Mouse (Mus musculus): ENCODE data around the gene Pmfbp1.

Gene Pmfbp1

DNA sequence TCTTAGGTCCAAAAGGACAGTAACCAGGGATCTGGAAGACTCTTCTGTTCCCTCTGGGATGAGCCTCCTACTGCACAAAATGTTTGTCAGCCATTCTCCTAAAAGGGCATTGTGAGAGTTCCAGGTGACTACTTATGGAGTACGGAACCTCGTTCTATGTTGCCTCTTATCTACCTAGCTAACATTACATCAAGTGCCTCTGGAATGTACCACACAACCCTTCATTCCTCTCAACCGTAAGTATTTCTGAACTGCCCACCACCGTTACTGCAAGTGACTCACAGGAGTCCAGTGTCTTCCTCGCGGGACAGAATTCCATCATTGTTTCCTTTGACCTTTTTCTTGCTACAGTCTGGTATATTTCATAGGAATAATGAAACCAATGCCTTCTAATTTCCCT lies 1.0 kb upstream of the Pmfbp1 start:
- in situ Hi-C loops (cut with MboI; ENCODE audit: low pct_unique_long_range_greater_than_20kb in 1 of 2, low sequenced_read_pairs in 2 of 2, unreplicated experiment in 1 of 2), result no loop called here

DNA sequence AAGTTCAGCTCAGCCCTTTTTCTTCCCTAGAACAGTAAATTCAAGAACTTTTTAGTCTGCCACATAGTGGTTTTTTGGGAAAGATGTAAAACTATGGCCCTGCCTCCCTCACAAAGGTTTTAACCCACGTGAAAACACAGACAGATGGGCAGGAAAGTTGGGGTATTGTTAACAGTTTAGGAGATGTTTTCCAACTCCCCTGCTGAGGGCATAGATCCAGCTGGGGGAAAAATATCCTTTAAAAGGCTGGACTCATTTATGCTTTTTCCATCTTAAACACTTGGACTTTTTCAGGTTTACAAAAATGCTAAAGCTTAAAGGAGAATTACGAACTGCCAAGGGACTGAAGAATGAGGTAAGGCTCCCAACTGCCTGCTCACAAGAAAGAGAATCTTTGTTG lies 774 bp downstream of the Pmfbp1 start:
- in situ Hi-C loops (cut with MboI; ENCODE audit: low pct_unique_long_range_greater_than_20kb in 1 of 2, low sequenced_read_pairs in 2 of 2, unreplicated experiment in 1 of 2), result no loop called here

DNA sequence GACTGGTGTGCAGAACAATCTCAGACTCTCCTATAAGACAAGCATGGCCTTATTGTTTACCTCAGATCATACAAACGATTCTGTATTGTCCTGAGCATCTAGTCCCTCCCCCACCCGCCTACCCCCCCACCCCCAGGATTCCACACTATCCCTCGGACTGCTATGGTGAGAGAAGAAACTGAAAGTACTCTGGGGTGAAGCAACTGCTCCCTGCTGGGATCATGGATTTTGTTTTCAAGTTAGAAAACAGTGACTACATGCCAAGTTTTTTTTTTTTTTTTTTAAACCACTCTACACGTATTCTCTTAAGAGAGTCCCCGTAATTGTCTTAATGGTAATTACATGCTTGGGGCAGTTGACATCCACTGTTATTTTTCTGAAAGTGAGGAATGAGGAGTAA lies 3.6 kb downstream of the Pmfbp1 start:
- in situ Hi-C loops (cut with MboI; ENCODE audit: low pct_unique_long_range_greater_than_20kb in 1 of 2, low sequenced_read_pairs in 2 of 2, unreplicated experiment in 1 of 2), result no loop called here

DNA sequence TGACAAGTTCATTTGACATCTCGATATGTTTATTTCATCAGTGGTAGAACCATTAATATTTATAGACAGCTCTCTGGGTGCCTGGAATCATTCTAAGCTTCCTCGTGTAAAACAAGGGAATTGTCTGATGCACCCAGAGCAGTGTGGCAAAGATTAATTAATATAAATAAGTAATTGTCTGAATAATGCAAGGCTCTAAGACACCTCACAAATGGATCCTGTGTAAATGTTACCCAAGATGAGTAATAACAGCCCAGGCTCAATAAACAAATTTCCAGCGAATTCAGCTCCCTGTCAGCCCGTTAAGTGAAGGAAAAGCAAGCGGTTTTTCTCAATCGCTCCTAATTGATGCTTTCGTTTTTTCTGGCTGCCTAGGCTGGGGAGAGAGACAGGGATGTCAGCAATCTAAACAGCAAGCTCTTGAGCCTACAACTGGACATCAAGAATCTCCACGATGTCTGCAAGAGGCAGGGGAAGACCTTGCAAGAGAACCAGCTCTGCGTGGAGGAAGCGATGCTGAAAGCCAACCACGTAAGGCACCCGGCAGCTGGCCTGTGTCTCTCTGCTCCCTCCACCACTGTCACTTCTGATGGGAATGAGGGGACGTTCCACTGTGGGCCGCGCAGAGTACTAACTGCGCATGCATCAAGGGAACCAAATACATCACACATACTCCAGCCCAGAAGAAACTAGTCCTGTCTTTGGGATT lies 5.3 kb downstream of the Pmfbp1 start:
- in situ Hi-C loops (cut with MboI; ENCODE audit: low pct_unique_long_range_greater_than_20kb in 1 of 2, low sequenced_read_pairs in 2 of 2, unreplicated experiment in 1 of 2), result no loop called here

DNA sequence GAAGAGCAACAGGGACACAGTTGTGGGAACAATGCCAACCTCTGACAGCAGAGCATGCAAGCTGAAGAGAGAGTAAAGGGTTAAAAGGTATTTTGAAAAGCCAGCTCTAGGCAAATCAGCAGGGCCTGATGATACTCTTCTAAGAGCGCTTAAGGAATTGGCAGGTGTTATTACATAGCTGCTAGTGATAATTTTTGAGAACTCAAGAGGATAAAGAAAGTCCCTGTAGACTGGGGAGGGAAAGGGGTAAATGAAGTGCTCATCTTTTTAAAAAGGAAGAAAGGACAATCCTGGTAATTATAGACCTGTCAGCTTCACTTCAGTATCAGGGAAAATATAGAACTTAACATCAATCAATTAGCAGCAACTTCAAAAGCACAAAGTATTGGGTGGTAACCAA lies 9.7 kb downstream of the Pmfbp1 start:
- in situ Hi-C loops (cut with MboI; ENCODE audit: low pct_unique_long_range_greater_than_20kb in 1 of 2, low sequenced_read_pairs in 2 of 2, unreplicated experiment in 1 of 2), result no loop called here

DNA sequence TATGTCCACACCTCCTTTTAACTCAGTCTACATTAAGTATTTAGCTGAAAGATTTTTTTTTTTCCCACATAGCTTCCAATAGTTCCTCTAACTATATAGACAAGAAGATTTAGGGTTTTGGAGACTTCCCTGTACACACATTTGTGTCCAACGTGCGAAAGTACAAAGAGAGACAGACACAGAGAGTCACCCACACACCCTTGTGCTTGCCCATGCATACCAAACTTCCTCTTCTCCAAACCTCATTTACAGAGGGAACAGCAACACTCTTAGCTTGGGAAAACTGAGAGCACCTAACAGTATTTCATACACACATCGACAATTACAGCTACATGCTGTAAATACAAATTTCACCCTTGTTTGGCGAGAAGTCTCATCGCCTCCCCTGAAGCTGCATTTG lies 11.7 kb downstream of the Pmfbp1 start:
- in situ Hi-C loops (cut with MboI; ENCODE audit: low pct_unique_long_range_greater_than_20kb in 1 of 2, low sequenced_read_pairs in 2 of 2, unreplicated experiment in 1 of 2), result no loop called here

DNA sequence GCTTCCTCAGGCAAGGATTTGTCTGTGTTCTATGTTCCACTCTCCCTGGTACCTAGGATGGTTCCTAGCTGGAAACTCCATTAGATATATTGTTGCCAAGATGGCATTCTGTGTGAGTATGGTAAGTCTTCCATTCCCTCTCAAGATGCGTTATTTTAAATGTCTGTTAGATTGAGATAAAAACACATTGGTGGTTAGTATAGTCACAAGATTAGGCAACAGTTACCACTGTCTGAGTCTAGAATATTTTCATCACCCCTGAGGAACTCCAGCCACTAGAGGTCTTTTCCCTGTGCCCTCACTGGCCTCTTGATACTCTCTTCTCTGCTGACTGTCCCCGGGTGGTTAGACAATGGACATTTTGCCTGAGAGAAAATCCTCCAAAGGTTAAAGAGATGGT lies 30.2 kb downstream of the Pmfbp1 start:
- in situ Hi-C loops (cut with MboI; ENCODE audit: low pct_unique_long_range_greater_than_20kb in 1 of 2, low sequenced_read_pairs in 2 of 2, unreplicated experiment in 1 of 2), result no loop called here

DNA sequence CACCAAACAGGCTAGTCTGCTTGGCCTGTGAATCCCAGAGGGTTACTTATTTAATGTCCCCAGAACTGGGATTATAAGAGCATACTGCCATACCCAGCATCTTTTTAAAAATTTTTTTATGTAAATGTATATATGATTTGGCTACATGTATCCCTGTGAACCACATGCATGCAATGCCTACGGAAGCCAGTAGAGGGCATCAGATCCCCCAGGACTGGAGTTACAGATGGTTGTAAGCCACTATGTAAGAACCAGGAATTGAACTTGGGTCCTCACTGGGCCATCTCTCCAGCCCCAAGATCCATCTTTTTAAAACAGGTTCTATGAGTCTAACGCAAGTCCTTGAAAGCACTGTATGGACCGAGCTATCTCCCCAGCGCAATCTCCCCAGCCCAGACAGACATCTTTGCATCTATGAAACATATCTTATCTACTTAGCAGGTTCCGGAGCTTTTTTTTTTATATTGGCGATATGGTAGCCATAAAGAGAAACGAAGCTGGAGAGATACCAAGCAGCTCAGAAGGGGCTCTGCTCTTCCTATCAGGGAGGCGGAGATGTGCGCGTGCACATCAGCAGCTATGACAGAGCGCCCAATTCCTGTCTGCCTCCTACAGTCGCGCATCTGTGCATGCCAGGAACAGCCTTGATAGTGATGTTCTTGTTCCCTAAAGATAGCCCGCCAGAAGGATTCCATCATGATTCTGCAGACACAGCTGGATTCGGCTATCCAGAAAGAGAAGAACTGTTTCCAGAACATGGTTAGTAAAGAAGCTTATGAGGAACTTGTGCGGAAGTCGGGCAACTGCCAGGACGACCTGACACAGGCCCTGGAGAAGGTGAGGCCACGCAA lies 41.5 kb downstream of the Pmfbp1 start:
- in situ Hi-C loops (cut with MboI; ENCODE audit: low pct_unique_long_range_greater_than_20kb in 1 of 2, low sequenced_read_pairs in 2 of 2, unreplicated experiment in 1 of 2), result no loop called here

DNA sequence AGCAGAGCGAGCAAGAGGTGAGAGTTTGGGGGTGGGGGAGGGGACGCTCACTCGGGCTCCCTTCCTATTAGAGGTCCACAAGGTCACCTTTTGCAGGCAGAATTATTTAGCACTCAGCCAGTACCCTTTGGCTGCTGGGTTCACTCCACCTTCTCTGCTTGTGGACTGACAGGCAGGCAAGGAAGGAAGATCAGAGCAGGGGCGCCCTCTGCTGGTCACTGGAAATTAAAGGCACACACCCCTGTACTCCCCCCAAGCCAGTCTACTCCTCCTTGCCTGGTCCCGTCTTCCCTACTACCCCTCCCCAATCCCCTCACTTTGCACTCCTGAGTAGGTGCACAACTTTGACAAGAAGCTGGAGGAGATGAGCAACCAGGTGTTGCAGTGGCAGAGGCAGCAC lies 42.9 kb downstream of the Pmfbp1 start:
- in situ Hi-C loops (cut with MboI; ENCODE audit: low pct_unique_long_range_greater_than_20kb in 1 of 2, low sequenced_read_pairs in 2 of 2, unreplicated experiment in 1 of 2), result no loop called here

DNA sequence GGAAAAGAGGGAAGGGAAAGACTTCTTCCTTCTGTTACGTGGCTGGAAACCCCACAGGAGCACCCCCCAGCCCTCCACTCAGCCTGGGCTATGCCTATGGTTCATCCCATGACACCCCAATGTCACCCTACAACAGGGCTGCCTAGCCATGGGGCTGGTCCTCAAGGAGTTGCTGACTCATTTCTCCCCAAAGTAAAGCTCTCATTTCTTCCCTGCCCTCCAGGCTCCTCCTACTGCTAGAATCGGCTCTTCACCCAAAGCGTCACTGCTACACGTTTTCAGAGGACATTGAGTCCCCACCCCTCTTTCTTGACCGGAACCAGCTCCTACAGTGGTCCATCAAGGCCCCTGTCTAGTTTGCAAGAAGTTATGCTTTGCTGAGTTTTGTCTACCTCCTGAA lies 48.3 kb downstream of the Pmfbp1 start:
- in situ Hi-C loops (cut with MboI; ENCODE audit: low pct_unique_long_range_greater_than_20kb in 1 of 2, low sequenced_read_pairs in 2 of 2, unreplicated experiment in 1 of 2), result no loop called here

DNA sequence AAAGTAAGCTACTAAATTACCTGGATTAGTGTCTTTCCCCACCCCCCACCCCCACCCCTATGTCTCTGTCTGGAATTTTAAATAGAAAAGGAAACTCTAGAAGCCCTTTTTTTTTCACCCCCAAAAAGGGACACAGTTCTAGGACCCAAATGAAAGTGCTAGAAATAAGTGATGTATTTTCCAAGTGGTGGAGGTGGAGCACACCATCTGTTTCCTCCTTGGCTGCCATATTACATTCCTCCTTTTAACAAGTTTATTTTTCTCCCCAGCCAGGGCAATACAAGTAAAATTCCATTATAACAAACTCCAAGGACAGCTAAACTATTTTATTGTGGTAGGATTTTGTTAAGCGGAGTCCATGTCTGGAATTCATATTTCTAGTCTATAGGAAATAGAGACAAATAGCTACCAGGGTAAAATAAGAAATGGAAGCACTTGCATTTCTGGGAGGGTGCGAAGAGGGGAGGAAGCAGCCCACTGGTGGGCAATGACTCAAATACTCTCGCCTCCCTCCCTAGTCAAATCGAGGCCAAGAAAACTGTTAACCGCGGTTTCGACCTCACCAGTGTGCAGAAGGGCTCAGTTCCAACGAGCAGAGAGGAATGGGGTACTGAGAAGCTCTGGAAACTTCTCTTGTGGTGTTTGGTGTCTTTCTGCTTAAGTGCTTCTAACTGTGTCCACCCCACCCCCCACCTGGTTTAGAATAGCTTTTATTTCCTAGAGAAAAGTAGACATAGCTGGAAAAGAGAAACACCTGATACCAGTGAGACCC lies 49.1 kb downstream of the Pmfbp1 start:
- in situ Hi-C loops (cut with MboI; ENCODE audit: low pct_unique_long_range_greater_than_20kb in 1 of 2, low sequenced_read_pairs in 2 of 2, unreplicated experiment in 1 of 2), result no loop called here

DNA sequence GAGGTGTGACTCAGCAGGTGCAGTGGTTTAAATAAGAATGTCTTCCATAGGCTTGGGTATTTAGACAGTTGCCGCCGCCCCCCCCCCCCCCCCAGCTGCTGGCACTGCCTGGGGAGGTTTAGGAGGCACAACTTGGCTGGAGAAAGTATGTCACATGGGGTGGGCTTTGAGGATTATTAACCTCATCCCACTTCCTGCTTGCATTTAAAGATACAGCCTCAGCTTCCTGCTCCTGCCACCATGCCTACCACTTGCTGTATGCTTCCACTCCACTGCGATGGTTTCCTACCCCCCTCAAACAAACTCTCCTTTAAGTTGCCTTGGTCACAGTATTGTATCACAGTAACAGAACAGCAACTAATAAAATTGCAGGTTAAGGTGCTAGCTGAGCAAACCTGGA lies 50.2 kb downstream of the Pmfbp1 start:
- in situ Hi-C loops (cut with MboI; ENCODE audit: low pct_unique_long_range_greater_than_20kb in 1 of 2, low sequenced_read_pairs in 2 of 2, unreplicated experiment in 1 of 2), result no loop called here

DNA sequence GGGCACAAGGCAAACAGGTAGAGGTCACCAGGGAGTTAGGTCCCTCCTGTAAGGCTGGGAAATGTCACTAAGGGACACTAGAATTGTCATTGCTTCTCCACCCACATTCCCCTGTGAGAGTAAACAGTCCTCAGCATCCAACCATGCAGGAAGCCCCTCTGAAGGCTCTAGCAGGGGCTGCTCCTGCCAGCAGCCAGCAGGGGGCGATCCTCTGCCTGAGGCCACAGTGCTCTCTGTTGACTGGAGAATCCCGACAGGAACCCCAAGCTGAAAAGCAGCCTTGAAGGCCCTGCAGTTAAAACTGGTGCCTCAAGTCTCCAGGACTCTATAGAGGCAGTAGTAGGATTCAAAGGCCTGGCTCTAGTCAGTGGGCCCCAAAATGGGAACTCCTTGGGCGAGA lies 57.8 kb downstream of the Pmfbp1 start:
- in situ Hi-C loops (cut with MboI; ENCODE audit: low pct_unique_long_range_greater_than_20kb in 1 of 2, low sequenced_read_pairs in 2 of 2, unreplicated experiment in 1 of 2), result no loop called here

DNA sequence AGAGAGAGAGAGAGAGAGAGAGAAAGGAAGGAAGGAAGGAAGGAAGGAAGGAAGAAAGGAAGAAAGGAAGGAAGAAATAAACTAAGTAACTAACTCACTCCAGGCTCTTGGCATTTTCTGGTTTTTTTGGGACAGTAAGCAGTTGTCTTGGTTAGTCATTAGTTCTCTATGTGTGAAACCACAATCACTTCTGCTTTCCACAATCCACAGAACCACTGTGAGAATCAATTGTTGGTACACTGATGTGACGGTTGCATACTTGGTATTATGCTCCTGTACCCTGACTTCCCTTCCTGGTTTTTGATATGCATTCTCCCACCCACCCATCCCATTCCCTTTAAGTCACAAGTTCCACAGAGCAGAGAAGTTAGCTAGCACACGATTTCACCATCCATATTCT lies 70.1 kb downstream of the Pmfbp1 start:
- in situ Hi-C loops (cut with MboI; ENCODE audit: low pct_unique_long_range_greater_than_20kb in 1 of 2, low sequenced_read_pairs in 2 of 2, unreplicated experiment in 1 of 2), result no loop called here

DNA sequence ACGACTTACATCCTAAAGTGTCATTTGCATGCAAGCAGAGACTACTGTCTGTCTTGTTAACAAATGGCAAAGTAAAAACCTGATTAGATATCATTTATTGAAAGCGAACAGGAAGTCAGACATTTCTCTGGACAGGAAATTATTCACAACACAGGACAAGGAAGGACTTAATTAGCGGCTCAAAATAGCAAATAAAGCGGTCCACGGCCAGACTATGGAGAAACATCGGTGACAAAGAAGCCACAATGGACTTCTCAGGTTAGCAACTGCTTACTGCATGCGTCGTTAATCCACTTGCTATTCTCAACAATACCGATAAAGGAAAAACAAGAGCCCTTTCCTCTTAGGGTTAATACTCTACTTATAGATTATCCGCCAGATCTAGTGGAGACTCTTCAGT lies 70.9 kb downstream of the Pmfbp1 start:
- in situ Hi-C loops (cut with MboI; ENCODE audit: low pct_unique_long_range_greater_than_20kb in 1 of 2, low sequenced_read_pairs in 2 of 2, unreplicated experiment in 1 of 2), result no loop called here

DNA sequence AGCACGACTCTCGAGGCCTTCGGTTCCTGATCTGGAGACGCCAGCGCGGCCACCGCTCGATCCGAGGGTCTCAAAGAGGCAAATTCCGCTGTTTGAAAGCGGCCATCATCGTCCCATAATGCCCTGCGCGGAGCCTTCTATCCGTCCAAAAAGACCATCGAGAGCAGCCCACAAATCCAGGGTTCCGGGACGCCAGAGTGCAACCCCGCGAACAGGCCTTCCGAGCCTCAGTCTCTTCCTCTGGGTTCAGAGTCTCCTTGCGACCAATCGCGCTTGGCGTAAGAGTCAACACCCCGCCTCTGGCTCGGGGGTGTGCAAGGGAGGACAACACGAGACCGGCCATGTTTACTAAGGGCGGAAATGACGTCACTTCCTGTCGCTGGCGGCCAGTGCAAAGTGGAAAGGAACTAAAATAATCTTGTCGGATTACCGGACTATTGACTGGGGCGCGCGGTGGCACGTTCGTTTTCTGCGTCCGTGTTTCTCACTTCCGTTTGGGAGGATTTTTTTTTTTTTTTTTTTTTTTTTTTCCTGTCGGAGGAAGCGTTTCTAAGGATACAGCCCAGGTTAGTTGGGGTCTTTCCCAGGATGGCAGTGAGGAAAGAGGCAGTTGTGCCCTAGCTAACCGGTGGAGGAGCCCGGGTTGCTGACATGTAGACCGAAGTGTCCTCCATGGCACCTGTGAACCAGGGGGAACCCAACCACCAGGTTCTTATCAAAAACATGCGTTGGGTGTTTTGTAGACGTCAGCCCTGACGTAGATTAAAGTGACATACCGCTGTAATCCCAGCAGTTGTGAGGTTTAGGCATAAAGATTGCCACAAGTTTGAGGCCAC lies 71.9 kb downstream of the Pmfbp1 start, which contains the start of the genes Dhx38 and Txnl4b:
Gene Dhx38 (minus strand): TSS at position 364 of the 836 bp plus-strand sequence.
Gene Txnl4b (plus strand): TSS at position 395 of the 836 bp plus-strand sequence.
- in situ Hi-C loops (cut with MboI; ENCODE audit: low pct_unique_long_range_greater_than_20kb in 1 of 2, low sequenced_read_pairs in 2 of 2, unreplicated experiment in 1 of 2), result no loop called here

DNA sequence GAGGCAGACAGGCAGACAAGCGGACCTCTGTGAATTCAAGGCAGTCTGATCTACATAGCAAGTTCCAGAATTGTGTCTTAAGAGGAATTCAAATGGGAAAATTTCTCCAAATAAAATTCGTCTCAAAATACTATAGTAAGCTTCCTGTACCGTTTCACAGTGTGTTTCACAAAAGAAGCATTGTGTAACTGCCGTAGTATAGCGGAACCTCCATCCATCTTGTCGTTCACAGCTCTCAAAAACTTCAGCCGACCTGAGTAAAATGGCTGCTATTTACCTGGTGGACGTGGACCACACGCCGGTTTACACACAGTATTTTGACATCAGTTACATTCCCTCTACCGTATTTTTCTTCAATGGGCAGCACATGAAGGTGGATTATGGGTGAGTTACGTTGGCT lies 77.3 kb downstream of the Pmfbp1 start:
- in situ Hi-C loops (cut with MboI; ENCODE audit: low pct_unique_long_range_greater_than_20kb in 1 of 2, low sequenced_read_pairs in 2 of 2, unreplicated experiment in 1 of 2), result no loop called here

DNA sequence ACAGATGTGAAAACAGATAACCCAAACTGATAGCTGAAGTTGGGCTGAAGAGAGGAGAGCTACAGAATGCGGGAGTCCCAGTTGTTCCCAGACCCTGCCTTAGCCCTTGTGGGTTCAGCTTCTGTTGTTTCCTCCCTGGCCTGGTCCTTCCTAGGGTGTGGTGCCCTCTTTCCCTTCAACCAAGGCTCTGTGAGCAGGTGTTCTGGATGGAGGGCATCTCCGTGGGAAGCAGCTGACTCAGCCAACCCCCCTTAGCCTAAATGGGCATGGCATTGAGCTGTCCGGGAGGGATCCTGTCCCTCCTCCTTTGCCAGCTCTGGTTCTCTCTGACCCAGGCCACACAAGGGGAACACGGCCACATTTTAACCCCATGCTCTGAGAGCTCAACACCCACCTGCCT lies 82.5 kb downstream of the Pmfbp1 start:
- in situ Hi-C loops (cut with MboI; ENCODE audit: low pct_unique_long_range_greater_than_20kb in 1 of 2, low sequenced_read_pairs in 2 of 2, unreplicated experiment in 1 of 2), result no loop called here
